Mouse (Mus musculus) macrophage (primary cell): ENCODE results near the gene BC025446. TPM values are rescaled to one million over a fixed set of nuclear protein-coding genes. Genes with fewer than 3 reads are reported as not detected.

ENCODE experiments used
- H3K27ac ChIP-seq: fragments of 350-480 bp; formaldehyde crosslinking; 2 replicates; pipeline ENCODE4 v1.9.0; 2021
- H3K36me3 ChIP-seq: fragments of 350-480 bp; formaldehyde crosslinking; 2 replicates; pipeline ENCODE4 v1.9.0; 2021; ENCODE audit errors: inconsistent target
- H3K4me3 ChIP-seq: fragments of 350-480 bp; formaldehyde crosslinking; 2 replicates; pipeline ENCODE4 v1.9.0; 2021; ENCODE audit errors: inconsistent target
- H3K79me2 ChIP-seq: fragments of 350-480 bp; formaldehyde crosslinking; 2 replicates; pipeline ENCODE4 v1.9.0; 2021; ENCODE audit errors: inconsistent target
- WGBS: methylation state at CpG from one replicate; pipeline ENCODE4 v1.1.7; 2026; ENCODE audit warnings: inconsistent platforms; ENCODE audit not compliant: missing documents; 5-methylcytosine and 5-hydroxymethylcytosine counted together
- polyA plus RNA-seq: library from polyadenylated mRNA; stranded (reverse); fragments of 250-400 nt; gene quantifications from 3 replicates; pipeline ENCODE4 v1.2.4, GENCODE M21; 2018; ENCODE audit warnings: inconsistent platforms

The BC025446 gene
- polyA plus RNA-seq, 1 experiment from 2014 or later: not detected

DNA sequence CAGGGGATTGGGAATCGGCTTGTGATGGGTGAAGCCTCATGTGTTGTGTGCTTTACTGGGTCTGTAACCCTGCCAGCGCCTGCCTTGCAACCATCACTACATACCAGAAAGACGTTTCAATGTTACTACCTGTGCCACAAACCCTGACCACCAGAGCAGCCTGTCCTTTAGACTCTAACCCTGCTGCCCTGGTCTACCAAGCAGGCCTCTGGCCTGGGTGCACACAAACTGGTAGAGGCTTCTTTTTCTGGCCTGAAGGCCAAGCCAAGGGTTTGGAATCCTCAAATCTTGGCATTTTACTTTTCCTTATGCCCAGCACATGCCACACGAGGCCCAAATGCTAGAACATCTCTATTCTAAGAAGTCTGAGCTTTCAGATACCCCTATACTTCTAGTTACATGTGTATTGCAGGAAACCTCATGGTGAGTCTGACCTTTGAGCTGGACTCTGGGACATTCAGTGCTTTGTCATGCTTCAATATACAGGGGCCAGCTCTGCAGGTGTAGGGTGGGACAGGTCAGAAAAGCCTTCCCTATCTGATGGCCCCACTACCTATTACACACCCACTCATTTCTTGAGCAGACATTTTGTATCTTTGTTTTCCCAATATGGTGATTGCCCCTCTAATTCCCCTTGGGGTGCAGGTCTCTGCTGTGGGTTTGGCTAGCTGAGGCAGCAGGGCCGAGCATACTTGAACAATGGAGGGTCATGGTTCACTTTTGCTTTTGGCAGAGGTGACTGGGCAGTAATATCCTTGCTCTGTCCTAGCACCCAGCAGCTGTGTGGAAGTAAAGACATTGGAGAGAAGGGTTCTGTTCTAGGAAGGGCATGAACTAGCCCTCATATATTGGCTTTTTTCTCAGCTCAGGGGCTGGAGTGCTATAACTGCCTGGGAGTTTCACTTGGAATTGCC is 53.0 kb downstream of the BC025446 start:
- no peaks in the 10 kb centered on the region for H3K79me2 ChIP-seq
- H3K36me3 ChIP-seq: no peaks in the 10 kb centered on the region
- 84% methylated on average over 5 of the region's 5 CpGs for WGBS
- no peak overlapping the region for H3K27ac ChIP-seq
- H3K4me3 ChIP-seq: no peak overlapping the region

GRCm38 (mm10) chr15:75270169-75270568 is 54.0 kb downstream of the BC025446 start:
- Histone ChIP-seq H3K79me2 (no peaks in the 10 kb centered on the region), H3K27ac (no peak overlapping the region), H3K4me3 (no peak overlapping the region), H3K36me3 (no peaks in the 10 kb centered on the region)

- Histone ChIP-seq H3K27ac (no peak overlapping the region), H3K4me3 (no peak overlapping the region), H3K36me3 (no peaks in the 10 kb centered on the region), H3K79me2 (no peaks in the 10 kb centered on the region)
- 87% methylated on average over 3 of the region's 3 CpGs for WGBS
Observed at GRCm38 (mm10) chr15:75270691-75271362, 54.7 kb downstream of the BC025446 start.

- no peak overlapping the region for H3K4me3 ChIP-seq
- 55% methylated on average over 1 of the region's 1 CpGs for WGBS
- H3K36me3 ChIP-seq: no peaks in the 10 kb centered on the region
- no peak overlapping the region for H3K27ac ChIP-seq
- no peaks in the 10 kb centered on the region for H3K79me2 ChIP-seq
Observed at GRCm38 (mm10) chr15:75271426-75271825, 55.2 kb downstream of the BC025446 start.

DNA sequence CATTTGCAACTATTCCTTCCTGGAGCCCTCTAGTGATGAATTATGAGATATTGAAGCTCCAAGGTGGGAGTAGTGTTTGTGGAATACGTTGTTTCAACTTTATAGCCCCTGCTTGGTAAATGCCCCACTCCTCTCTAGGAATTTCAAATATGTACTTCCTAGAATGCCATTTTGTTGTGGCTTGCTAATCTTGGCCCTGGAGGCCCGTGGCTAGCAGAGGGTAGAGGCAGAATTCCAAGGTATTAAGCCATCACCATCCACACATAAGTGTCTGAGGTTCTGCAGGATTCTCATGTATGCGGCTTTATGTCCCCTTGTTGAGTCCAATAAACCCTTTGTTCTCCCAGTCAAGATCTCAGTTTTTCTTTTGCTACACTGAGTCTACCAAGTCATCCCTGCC is 55.7 kb downstream of the BC025446 start:
- Histone ChIP-seq H3K4me3 (no peak overlapping the region), H3K36me3 (no peaks in the 10 kb centered on the region), H3K79me2 (no peaks in the 10 kb centered on the region), H3K27ac (no peak overlapping the region)
- WGBS: 67% methylated on average over 3 of the region's 3 CpGs

Other genes starting within 250 kb of the BC025446 start
- gene Ly6i, start 232.9 kb upstream of the BC025446 start, polyA plus RNA-seq: 0.20 TPM in 1 of 3 replicates, not detected in the others
- 11.4 to 130 TPM (median 26.0 TPM) in 3 replicates for gene Ly6a, start 218.3 kb upstream of the BC025446 start, polyA plus RNA-seq
- gene Ly6c1, start 167.5 kb upstream of the BC025446 start, polyA plus RNA-seq: not detected in 3 replicates
- gene Ly6c2, start 104.4 kb upstream of the BC025446 start, polyA plus RNA-seq: 8.0 to 20.4 TPM (median 9.8 TPM) in 3 replicates
- not detected in 3 replicates for gene Ly6g, start 61.1 kb upstream of the BC025446 start, polyA plus RNA-seq
- not detected in 3 replicates for gene Ly6f, start 52.0 kb downstream of the BC025446 start, polyA plus RNA-seq